Comparison of ENCODE assay signal across 13 mouse cellular contexts in genomic region chr9:72750272-72750671, GRCm38 (mm10). TPM values are rescaled to one million over a fixed set of nuclear protein-coding genes. Genes with fewer than 3 reads are reported as not detected.
DNase-seq lines count a peak whose midpoint lies in the region; ATAC-seq and TF ChIP-seq lines count a peak whose summit lies in the region.
"Had no signal": no experiment of that assay in that cellular context is flagged by ENCODE, and none has a peak within 500 bp of the region (broad histone marks: within the 10 kb centered on the region; RNA-seq: fewer than 3 reads in every experiment).

No protein-coding gene starts in this region.

- H3K9ac ChIP-seq in embryonic facial prominence, embryonic 12.5 days, result no peak overlapping the region
- H3K9ac ChIP-seq in lung, embryonic 14.5 days, result no peak overlapping the region
- no peak overlapping the region for H3K9ac ChIP-seq in forebrain, postnatal 0 days
- H3K9ac ChIP-seq in midbrain, embryonic 13.5 days (replicated peaks), result no peak overlapping the region
- H3K9ac ChIP-seq: neural tube, embryonic 12.5 days had no signal

- ATAC-seq in embryonic facial prominence, embryonic 12.5 days (ENCODE audit: insufficient number of reproducible peaks, insufficient read depth, low FRiP score, low TSS enrichment), result no peak
- peak; percentile 16; the same call in 1 of the 2 replicates for ATAC-seq in lung, embryonic 14.5 days (ENCODE audit: insufficient read depth)
- ATAC-seq in forebrain, postnatal 0 days, result 0 out of 2 replicates have a peak, but pooled peaks have one; percentile 9
- peak; percentile 9; the same call in 1 of the 2 replicates for ATAC-seq in midbrain, embryonic 13.5 days

- 61% methylated on average over 2 of the region's 2 CpGs for WGBS in embryonic facial prominence, embryonic 12.5 days
- 66% methylated on average over 2 of the region's 2 CpGs for WGBS in embryonic facial prominence, embryonic 10.5 days
- 71% methylated on average over 2 of the region's 2 CpGs for WGBS in lung, embryonic 14.5 days
- WGBS in forebrain, postnatal 0 days, result 54% methylated on average over 2 of the region's 2 CpGs
- 53% methylated on average over 2 of the region's 2 CpGs for WGBS in midbrain, embryonic 13.5 days

- H3K27ac ChIP-seq in embryonic facial prominence, embryonic 12.5 days, result 0 out of 2 replicates have a peak overlapping the region, but pooled peaks have one; percentile 25
- H3K27ac ChIP-seq in embryonic facial prominence, embryonic 10.5 days (replicated peaks), result no peak overlapping the region
- H3K27ac ChIP-seq in lung, embryonic 14.5 days (ENCODE audit: low read depth), result no peak overlapping the region
- no peak overlapping the region for H3K27ac ChIP-seq in forebrain, postnatal 0 days (ENCODE audit: low read depth, low read length)
- no peak overlapping the region for H3K27ac ChIP-seq in midbrain, embryonic 13.5 days
- H3K27ac ChIP-seq: neural tube, embryonic 12.5 days had no signal

- intact Hi-C loops in left cerebral cortex, postnatal 36 days (cut with DNase I), result no loop called here

- H3K36me3 ChIP-seq in embryonic facial prominence, embryonic 12.5 days, result peaks cover 40% of the 10 kb centered on the region
- peaks cover 54% of the 10 kb centered on the region for H3K36me3 ChIP-seq in embryonic facial prominence, embryonic 10.5 days (replicated peaks)
- H3K36me3 ChIP-seq in lung, embryonic 14.5 days (ENCODE audit: insufficient read depth), result peaks cover 41% of the 10 kb centered on the region
- H3K36me3 ChIP-seq in forebrain, postnatal 0 days (ENCODE audit: insufficient read depth), result peaks cover 39% of the 10 kb centered on the region
- peaks cover 48% of the 10 kb centered on the region for H3K36me3 ChIP-seq in midbrain, embryonic 13.5 days

- no peak for TF ChIP-seq CTCF in lung, embryonic 14.5 days (IDR thresholded peaks at IDR 0.05; ENCODE audit: low read depth)
- TF ChIP-seq CTCF in forebrain, postnatal 0 days (IDR thresholded peaks at IDR 0.05; ENCODE audit: low read depth), result no peak

- H3K9me3 ChIP-seq in embryonic facial prominence, embryonic 12.5 days, result no peaks in the 10 kb centered on the region
- no peaks in the 10 kb centered on the region for H3K9me3 ChIP-seq in embryonic facial prominence, embryonic 10.5 days
- no peaks in the 10 kb centered on the region for H3K9me3 ChIP-seq in lung, embryonic 14.5 days (ENCODE audit: low read depth, low read length)
- no peaks in the 10 kb centered on the region for H3K9me3 ChIP-seq in forebrain, postnatal 0 days (ENCODE audit: low read length)
- no peaks in the 10 kb centered on the region for H3K9me3 ChIP-seq in midbrain, embryonic 13.5 days
- H3K9me3 ChIP-seq: megakaryocyte, embryonic 14.5 days; neural tube, embryonic 12.5 days had no signal

- H3K4me2 ChIP-seq in embryonic facial prominence, embryonic 12.5 days (replicated peaks), result no peak overlapping the region
- H3K4me2 ChIP-seq in lung, embryonic 14.5 days, result no peak overlapping the region
- no peak overlapping the region for H3K4me2 ChIP-seq in forebrain, postnatal 0 days (ENCODE audit: low read depth)
- H3K4me2 ChIP-seq in midbrain, embryonic 13.5 days (replicated peaks), result no peak overlapping the region
- H3K4me2 ChIP-seq: neural tube, embryonic 12.5 days had no signal

- DNase-seq in embryonic facial prominence, embryonic 10.5 days (ENCODE audit: low spot score), result no peak
- no peak for DNase-seq in lung, embryonic 14.5 days
- no peak for DNase-seq in lung, postnatal 25 days (ENCODE audit: low spot score)
- no peak for DNase-seq in forebrain, postnatal 0 days
- DNase-seq in adrenal gland, adult 8-10 months, result no peak
- DNase-seq in left cerebral cortex, postnatal 36 days (ENCODE audit: low spot score in 2 of 2), result no peak
- DNase-seq: adrenal gland, postnatal 36 days; heart, postnatal 14 days; lung, adult 18-20 months had no signal

- H3K27me3 ChIP-seq in embryonic facial prominence, embryonic 12.5 days, result no peaks in the 10 kb centered on the region
- H3K27me3 ChIP-seq in embryonic facial prominence, embryonic 10.5 days (replicated peaks; ENCODE audit: low read depth, poor library complexity, severe bottlenecking), result no peaks in the 10 kb centered on the region
- H3K27me3 ChIP-seq in lung, embryonic 14.5 days (ENCODE audit: insufficient read depth, low read length), result no peaks in the 10 kb centered on the region
- H3K27me3 ChIP-seq in forebrain, postnatal 0 days (ENCODE audit: insufficient read depth, low read length), result no peaks in the 10 kb centered on the region
- no peaks in the 10 kb centered on the region for H3K27me3 ChIP-seq in midbrain, embryonic 13.5 days
- H3K27me3 ChIP-seq: megakaryocyte, embryonic 14.5 days; neural tube, embryonic 12.5 days had no signal

- H3K4me1 ChIP-seq in embryonic facial prominence, embryonic 12.5 days, result peaks cover 13% of the 10 kb centered on the region
- peaks cover 21% of the 10 kb centered on the region for H3K4me1 ChIP-seq in embryonic facial prominence, embryonic 10.5 days
- H3K4me1 ChIP-seq in lung, embryonic 14.5 days (ENCODE audit: insufficient read depth), result no peaks in the 10 kb centered on the region
- H3K4me1 ChIP-seq in forebrain, postnatal 0 days (ENCODE audit: insufficient read depth), result no peaks in the 10 kb centered on the region
- peaks cover 15% of the 10 kb centered on the region for H3K4me1 ChIP-seq in midbrain, embryonic 13.5 days (replicated peaks)

- H3K4me3 ChIP-seq in embryonic facial prominence, embryonic 12.5 days, result no peak overlapping the region
- H3K4me3 ChIP-seq in embryonic facial prominence, embryonic 10.5 days, result no peak overlapping the region
- no peak overlapping the region for H3K4me3 ChIP-seq in lung, embryonic 14.5 days (ENCODE audit: low read depth, low read length)
- H3K4me3 ChIP-seq in forebrain, postnatal 0 days (ENCODE audit: low read depth, low read length), result no peak overlapping the region
- H3K4me3 ChIP-seq in midbrain, embryonic 13.5 days (replicated peaks), result no peak overlapping the region
- H3K4me3 ChIP-seq: megakaryocyte, embryonic 14.5 days; neural tube, embryonic 12.5 days had no signal

RNA-seq across cellular contexts. Expression of gene Prtg, which starts 56.4 kb away (rescaled TPM):
- polyA plus RNA-seq in embryonic facial prominence, embryonic 12.5 days (2016; fragmentation: Nextera tagmentation; extraction: Ambion mirVana), result 1.8 and 2.1 TPM in 2 replicates
- 9.5 and 15.1 TPM in 2 replicates for polyA plus RNA-seq in embryonic facial prominence, embryonic 10.5 days (2016; fragmentation: Nextera tagmentation; extraction: Ambion mirVana)
- 1.3 TPM in 2 replicates for polyA plus RNA-seq in lung, embryonic 14.5 days (2014; fragmentation: Nextera tagmentation; extraction: Ambion mirVana)
- 0.62 and 0.76 TPM in 2 replicates for total RNA-seq in forebrain, postnatal 0 days (2014; rRNA removed)
- 0.11 and 0.18 TPM in 2 replicates for polyA plus RNA-seq in forebrain, postnatal 0 days (2015; fragmentation: Nextera tagmentation; extraction: Ambion mirVana)
- polyA plus RNA-seq in midbrain, embryonic 13.5 days (2015; fragmentation: Nextera tagmentation; extraction: Ambion mirVana), result 0.63 and 0.77 TPM in 2 replicates
- total RNA-seq in adrenal gland, adult 8-10 months (2022), result under 1 TPM; 0.16 to 0.28 (median 0.22) TPM
- total RNA-seq in left cerebral cortex, postnatal 36 days (2021), result 1 to 10 TPM in 1 of 2 experiments, under 1 TPM in 1; 0.96 to 1.4 TPM
